Mouse (Mus musculus): ENCODE results near the gene Foxp1.

GRCm38 (mm10) chr6:99053111-99053510 lies 469.4 kb downstream of the Foxp1 start:
- TF ChIP-seq POLR2A (IDR thresholded peaks at IDR 0.05; ENCODE audit: borderline replicate concordance, control insufficient read depth, low read depth, low read length) (no peak), CTCF (IDR thresholded peaks at IDR 0.05; ENCODE audit: control insufficient read depth, insufficient read depth, low read length) (no peak)

Measured in bone marrow, adult 2 months (tissue).